Mouse (Mus musculus): ENCODE data around the gene Aph1a.
"Not testable (repeated sequence)": the region's sequence is repeated elsewhere in the genome, so short reads cannot be mapped to it uniquely, and the experiment has no call there.

Gene Aph1a
- long read RNA-seq, experiment 1, transcript Aph1a-201 (6 exons, 2,863 nt): major isoform, 6 of 11 reads
- long read RNA-seq, experiment 1, partial matches to known transcripts: 0 of 11 reads
- long read RNA-seq, experiment 1, other reads (novel, unspliced or antisense): 1 of 11 reads
- long read RNA-seq, experiment 2, partial matches to known transcripts: 1 of 5 reads
- long read RNA-seq, experiment 2, other reads (novel, unspliced or antisense): 0 of 5 reads

DNA sequence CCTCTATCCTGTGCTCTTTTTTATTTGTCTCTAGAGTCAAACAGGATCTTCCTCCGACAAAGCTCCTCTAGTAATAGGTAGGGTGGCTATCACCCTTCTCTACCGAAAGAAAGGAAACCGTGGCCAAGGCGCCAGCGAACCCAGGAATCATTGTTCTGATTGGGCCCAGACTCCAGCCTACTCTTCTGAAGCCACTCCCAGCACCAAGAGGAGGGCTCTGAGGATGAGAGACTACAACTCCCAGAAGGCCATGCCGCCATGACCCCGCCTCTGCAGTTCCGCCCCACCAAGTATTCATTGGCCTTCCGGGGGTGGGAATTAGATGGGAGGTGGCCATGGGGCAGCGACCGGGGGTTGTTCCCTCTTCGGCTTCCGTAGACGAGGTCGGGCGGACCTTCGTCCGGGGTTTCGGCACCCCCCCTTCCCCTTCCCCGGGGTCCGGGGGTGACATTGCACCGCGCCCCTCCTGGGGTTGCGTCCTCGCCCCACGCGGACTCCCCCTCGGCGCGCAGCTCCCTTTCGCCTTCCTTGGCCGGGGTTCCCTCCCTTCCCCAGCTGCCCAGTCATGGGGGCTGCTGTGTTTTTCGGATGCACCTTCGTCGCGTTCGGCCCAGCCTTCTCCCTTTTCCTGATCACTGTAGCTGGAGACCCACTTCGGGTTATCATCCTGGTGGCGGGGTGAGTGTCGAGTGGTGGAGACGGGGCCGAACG is at the start of gene Aph1a:
Gene Aph1a, plus strand, starts transcription at position 364 of the 711 bp plus-strand sequence.
- intact Hi-C loops (cut with DNase I): not testable (repeated sequence)

- intact Hi-C loops (cut with DNase I): no loop called here
Observed at GRCm38 (mm10) chr3:95850611-95851010, 43.2 kb upstream of the Aph1a start.

DNA sequence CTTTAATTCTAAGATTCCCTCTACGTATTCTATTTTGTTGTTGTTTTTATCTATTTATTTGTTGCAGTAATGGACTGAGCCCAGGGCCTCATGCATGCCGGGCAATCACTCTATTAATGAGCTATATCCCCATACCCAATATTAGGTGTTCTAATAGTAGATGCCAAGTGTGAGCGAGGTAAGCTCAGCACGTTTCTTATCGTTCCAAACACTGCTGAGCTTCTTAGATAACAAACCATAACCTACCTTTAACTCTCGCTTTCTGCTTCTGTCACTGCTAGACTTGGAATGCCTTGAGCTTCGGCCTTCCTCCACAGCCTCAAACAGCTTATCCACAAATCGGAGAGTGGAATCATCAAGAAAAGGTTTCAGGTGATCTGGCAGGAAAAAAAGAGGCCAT is 42.5 kb upstream of the Aph1a start:
- intact Hi-C loops (cut with DNase I): no loop called here

GRCm38 (mm10) chr3:95855502-95856089 is 38.2 kb upstream of the Aph1a start, which contains the start of gene Prpf3:
Prpf3 (minus strand) TSS chr3:95855885.
- intact Hi-C loops (cut with DNase I): no loop called here

DNA sequence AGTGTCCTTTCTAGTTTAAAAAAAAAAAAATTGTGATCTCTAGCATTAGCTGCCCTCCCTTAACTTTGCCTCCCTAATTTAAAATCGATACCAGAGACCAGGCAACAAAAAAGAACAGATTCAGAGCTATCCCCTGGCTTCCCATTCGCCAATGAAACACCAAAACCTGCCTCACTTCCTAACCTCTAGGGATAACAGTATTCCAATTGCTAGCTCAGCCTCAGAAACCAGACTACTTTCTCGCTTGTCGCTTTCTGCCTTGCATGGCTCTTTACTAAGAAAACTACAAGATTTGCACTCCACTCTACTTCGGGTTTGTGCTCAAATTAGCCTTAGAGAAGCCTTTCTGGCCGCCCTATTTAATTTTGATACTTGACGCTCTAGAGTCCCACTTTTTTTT is 37.7 kb upstream of the Aph1a start:
- intact Hi-C loops (cut with DNase I): no loop called here

DNA sequence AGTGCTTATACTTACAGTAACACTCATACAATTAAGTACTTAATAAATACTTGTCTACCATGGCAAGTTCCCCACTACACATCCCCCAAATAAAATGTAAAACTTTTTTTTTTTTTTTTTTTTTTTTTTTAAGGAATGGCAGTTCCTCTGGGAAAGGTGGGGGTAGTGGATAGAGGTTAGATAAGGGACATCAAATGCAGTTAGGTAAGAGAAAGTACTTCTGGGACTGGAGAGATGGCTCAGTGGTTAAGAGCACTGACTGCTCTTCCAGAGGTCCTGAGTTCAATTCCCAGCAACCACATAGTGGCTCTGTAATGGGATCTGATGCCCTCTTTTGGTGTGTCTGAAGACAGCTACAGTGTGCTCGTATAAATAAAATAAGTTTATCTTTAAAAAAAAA is 36.7 kb upstream of the Aph1a start:
- intact Hi-C loops (cut with DNase I): not testable (repeated sequence)

DNA sequence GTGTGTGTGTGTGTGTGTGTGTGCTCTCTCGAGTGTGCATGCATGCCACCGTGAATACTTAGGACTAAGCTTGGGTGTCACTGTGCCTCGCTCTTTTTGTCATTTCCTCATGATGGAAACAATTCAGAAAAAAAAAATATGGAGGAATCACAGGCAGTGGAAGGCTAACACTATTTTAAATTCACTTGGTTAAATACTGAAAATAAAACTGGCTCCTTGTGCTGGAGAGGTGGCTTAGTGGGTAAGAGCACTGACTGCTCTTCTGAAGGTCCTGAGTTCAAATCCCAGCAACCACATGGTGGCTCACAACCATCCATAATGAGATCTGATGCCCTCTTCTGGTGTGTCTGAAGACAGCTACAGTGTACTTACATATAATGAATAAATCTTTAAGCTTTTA is 35.5 kb upstream of the Aph1a start:
- intact Hi-C loops (cut with DNase I): not testable (repeated sequence)

GRCm38 (mm10) chr3:95860323-95860722 is 33.4 kb upstream of the Aph1a start:
- intact Hi-C loops (cut with DNase I): loop anchor here (5.0 kb wide), 1 partner anchor 47 kb away; no protein-coding TSS in a partner anchor

- intact Hi-C loops (cut with DNase I): loop anchor here (5.0 kb wide), 1 partner anchor 46 kb away; no protein-coding TSS in a partner anchor
Observed at GRCm38 (mm10) chr3:95861216-95861615, 32.6 kb upstream of the Aph1a start.

- intact Hi-C loops (cut with DNase I): loop anchor here (5.0 kb wide), 1 partner anchor 46 kb away; no protein-coding TSS in a partner anchor
Observed at GRCm38 (mm10) chr3:95861796-95862195, 32.0 kb upstream of the Aph1a start.

DNA sequence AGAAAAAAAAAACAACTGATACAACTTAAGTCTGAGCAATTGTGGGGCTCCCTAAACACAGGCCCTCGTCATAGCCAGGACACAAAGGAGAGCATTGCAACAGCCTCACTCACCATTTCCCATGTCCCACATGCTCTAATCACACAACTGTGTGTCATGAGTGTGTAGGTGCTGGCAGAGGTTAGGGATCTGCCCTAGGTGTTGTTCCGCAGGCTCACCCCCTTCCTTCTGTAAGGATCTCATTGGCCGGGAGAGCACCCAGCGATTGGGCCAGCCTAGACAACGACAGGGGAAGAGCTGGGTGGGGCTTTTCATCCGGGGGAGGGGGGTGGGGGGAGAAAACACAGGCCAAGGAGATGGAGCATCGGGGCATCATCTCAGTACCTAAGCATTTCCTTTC is 30.2 kb upstream of the Aph1a start:
- intact Hi-C loops (cut with DNase I): loop anchor here (5.0 kb wide), 1 partner anchor 44 kb away; no protein-coding TSS in a partner anchor

DNA sequence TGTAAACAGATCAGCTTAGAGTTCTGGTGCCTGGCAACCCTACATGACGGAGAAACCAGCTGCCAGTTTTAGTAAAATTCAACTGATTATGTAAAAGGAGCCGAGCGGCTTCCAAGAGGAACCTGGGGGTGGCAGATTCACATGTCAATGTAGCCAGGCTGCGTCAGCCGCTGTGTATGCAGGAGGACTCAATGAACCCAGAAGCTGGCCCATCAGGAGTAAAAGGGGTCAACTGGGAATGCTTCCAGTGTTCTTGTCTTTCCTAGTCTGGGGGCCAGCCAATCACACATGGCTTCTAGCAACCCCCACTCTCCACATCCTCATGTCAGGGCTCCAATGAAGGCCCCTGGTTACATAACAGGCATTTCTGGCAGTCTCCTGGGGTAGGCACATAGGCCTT is 28.7 kb upstream of the Aph1a start:
- intact Hi-C loops (cut with DNase I): no loop called here

GRCm38 (mm10) chr3:95865571-95865970 is 28.2 kb upstream of the Aph1a start:
- intact Hi-C loops (cut with DNase I): no loop called here

GRCm38 (mm10) chr3:95866071-95866470 is 27.7 kb upstream of the Aph1a start:
- intact Hi-C loops (cut with DNase I): no loop called here

GRCm38 (mm10) chr3:95867408-95867807 is 26.4 kb upstream of the Aph1a start:
- intact Hi-C loops (cut with DNase I): no loop called here

DNA sequence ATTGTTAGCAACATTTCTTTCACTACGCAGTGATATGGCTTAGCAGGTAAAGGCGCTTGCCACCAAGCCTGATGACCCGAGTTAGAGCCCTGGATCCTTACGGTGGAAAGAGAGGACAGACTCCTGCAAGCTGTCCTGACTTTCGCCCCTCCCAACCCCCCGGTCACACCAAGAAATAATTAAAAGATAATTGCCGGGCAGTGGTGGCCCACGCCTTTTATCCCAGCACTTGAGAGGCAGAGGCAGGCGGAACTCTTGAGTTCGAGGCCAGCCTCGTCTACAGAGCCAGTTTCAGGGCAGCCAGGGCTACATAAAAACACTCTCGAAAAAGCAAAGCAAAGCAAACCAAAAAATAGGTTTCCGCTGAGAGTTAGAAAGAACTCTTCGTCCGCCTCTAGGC is 22.8 kb upstream of the Aph1a start:
- intact Hi-C loops (cut with DNase I): loop anchor here (10.0 kb wide), 1 partner anchor 284 kb away; no protein-coding TSS in a partner anchor

DNA sequence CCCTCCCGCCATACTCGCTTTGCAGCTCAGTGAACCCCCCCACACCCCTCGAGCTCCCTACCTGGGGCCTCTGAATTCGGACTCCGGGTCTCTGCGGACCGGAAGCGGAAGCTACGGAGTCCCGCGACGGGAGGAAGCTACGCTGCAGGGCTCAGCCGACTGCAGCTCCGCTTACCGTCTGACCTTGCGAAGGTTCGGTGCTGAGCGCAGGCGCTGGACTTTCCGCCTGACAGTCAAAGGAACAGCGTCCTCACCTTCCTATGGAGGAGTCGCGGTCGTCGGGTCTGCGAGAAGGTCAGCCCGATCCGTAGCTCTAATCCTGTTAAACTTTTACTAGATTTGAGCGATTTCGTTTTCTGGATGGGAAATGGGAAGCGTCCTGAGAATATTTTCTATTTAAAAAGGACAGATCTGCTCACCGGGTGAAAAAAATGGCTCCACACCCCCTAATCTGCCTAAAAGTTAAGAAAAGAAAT is 22.3 kb upstream of the Aph1a start, which contains the start of gene Mrps21:
Gene Mrps21, minus strand, starts transcription at position 128 of the 476 bp plus-strand sequence.
- intact Hi-C loops (cut with DNase I): loop anchor here (10.0 kb wide), 1 partner anchor 283 kb away; no protein-coding TSS in a partner anchor

DNA sequence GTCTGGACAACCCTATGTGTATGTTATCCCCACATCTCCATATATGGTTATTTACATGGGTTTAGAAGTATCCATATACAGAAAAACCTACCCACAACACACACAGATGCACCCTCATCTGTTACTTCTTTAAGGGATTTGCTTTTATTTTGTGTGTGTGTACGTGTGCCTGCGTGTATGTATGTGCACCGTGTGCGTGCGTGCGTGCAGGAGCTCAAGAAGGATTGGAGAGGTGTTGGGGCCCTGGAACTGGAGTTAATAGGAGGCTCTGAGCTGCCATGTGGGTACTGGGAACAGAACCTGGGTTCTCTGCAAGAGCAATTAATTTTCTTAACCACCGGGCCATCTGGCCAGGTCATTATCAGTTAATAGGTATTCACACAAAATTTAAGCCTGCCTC is 21.7 kb upstream of the Aph1a start:
- intact Hi-C loops (cut with DNase I): loop anchor here (10.0 kb wide), 1 partner anchor 283 kb away; no protein-coding TSS in a partner anchor

DNA sequence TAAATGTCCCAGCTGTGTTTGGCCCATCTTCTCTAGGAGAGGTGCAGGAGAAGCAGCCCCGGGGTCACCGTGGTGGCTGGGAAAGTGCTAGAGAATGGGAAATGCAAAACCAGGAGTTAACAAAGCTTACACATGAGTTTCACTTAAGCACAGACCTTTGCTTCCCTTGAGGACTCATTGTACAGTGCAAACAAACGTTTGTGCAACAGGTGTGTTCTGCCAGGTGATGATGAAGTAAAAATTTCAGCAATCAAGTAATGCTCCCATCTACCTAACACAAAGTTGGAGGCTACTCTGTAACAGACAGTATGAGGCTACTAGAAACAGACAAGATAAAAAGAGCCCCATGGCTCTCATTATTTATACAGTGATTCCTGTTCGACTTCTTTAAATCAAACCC is 14.7 kb upstream of the Aph1a start:
- intact Hi-C loops (cut with DNase I): loop anchor here (10.0 kb wide), 1 partner anchor 276 kb away; no protein-coding TSS in a partner anchor

DNA sequence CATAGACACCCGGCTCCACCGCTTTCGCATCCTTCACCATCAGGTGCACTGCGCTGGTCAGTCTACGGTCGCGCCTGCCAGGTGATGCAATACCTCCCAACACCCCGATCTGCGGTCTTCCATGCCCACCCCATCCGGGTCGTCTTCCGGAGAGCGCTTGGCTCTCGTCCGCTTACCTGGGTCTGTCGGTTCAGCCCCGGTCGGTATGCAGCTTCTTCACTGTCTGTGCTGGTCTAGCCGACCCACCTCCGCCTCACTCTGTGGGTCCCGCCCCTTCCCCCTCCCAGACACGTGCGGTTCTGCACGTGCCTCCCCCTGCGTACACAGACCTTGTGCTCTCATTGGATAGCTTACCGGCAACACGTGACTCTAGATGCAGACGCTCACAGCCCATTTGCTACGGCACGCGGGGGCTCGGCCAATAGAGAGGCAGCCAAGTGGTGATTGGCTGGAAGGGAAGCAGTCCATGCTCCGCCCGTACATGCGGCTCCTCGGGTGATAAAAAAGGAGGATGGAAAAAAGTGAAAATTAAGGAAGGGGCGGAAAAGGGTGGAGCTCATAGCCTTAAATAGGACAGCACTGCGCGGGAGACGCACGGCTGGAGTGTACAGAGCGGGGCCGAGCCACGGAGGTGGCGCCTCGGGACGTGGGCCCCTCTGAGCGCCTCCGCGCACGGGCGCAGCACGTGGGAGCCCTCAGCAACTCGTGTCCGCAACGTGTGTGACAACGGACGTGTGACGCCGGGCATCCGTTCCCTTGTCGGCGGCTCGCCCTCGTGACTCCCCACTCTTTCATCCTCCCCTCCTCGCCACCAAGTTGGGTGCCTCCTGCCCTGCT is 11.6 kb upstream of the Aph1a start, which contains the start of gene Ciart:
Gene Ciart, minus strand, starts transcription at position 273 of the 837 bp plus-strand sequence.
- intact Hi-C loops (cut with DNase I): loop anchor here (10.0 kb wide), 1 partner anchor 173 kb away; the partner anchor contains the start of gene Vps45
